Mouse (Mus musculus) stomach, postnatal 0 days (tissue): Measurements from ENCODE around the gene Kpnb1. TPM values are rescaled to one million over a fixed set of nuclear protein-coding genes. Genes with fewer than 3 reads are reported as not detected.
"Not testable (repeated sequence)": the region's sequence is repeated elsewhere in the genome, so short reads cannot be mapped to it uniquely, and the experiment has no call there.

ENCODE experiments used
- ATAC-seq: fragments of 200-750 bp; cut with Nextera tagmentation; 2 replicates; pipeline ENCODE4 v1.8.0; 2017; ENCODE audit not compliant: low FRiP score, low TSS enrichment
- DNase-seq: peaks from one replicate; pipeline ENCODE4 v3.0.0-alpha.2; 2016; ENCODE audit warnings: low spot score
- H3K27ac ChIP-seq: fragments of 300-500 bp; sonication (generic); replicated peaks from 2 replicates; pipeline ENCODE4 v1.5.1; 2014; ENCODE audit warnings: mild to moderate bottlenecking, control low read depth
- H3K27me3 ChIP-seq: fragments of 300-500 bp; sonication (generic); 2 replicates; pipeline ENCODE4 v1.6.1; 2014; ENCODE audit warnings: low read length; ENCODE audit not compliant: control insufficient read depth, insufficient read depth
- H3K36me3 ChIP-seq: fragments of 300-500 bp; sonication (generic); 2 replicates; pipeline ENCODE4 v1.6.1; 2014; ENCODE audit warnings: low read length, mixed read lengths; ENCODE audit not compliant: control insufficient read depth, insufficient read depth
- H3K4me1 ChIP-seq: fragments of 300-500 bp; sonication (generic); replicated peaks from 2 replicates; pipeline ENCODE4 v1.6.1; 2014; ENCODE audit warnings: antibody characterized with exemption; ENCODE audit not compliant: control insufficient read depth, insufficient read depth
- H3K4me2 ChIP-seq: fragments of 300-500 bp; sonication (generic); replicated peaks from 2 replicates; pipeline ENCODE4 v1.6.1; 2014; ENCODE audit warnings: low read depth, mild to moderate bottlenecking, control low read depth, moderate library complexity
- H3K4me3 ChIP-seq: fragments of 300-500 bp; sonication (generic); 2 replicates; pipeline ENCODE4 v1.5.1; 2014; ENCODE audit warnings: low read depth, low read length, control low read depth
- H3K9ac ChIP-seq: fragments of 300-500 bp; sonication (generic); 2 replicates; pipeline ENCODE4 v1.6.1; 2014; ENCODE audit warnings: mild to moderate bottlenecking, low read length, control low read depth, mixed read lengths
- H3K9me3 ChIP-seq: fragments of 300-500 bp; sonication (generic); 2 replicates; pipeline ENCODE4 v1.6.1; 2016; ENCODE audit warnings: low read length; ENCODE audit not compliant: control insufficient read depth
- CTCF ChIP-seq: IDR thresholded peaks from 2 replicates; pipeline ENCODE4 v1.5.1; 2016; ENCODE audit warnings: antibody characterized with exemption, low read depth, mild to moderate bottlenecking, moderate library complexity
- EP300 ChIP-seq: optimal IDR thresholded peaks from 2 replicates; pipeline ENCODE3; 2016; ENCODE audit warnings: antibody characterized with exemption
- WGBS: fragments of 180-500 bp; shearing (Covaris S2); extraction: QIAGEN DNeasy Blood & Tissue Kit; methylation state at CpG from one replicate; pipeline ENCODE4 v1.1.7; 2014; 5-methylcytosine and 5-hydroxymethylcytosine counted together
- polyA plus RNA-seq: library from polyadenylated mRNA; unstranded; fragments of >200 nt; fragmentation: Nextera tagmentation; extraction: Ambion mirVana; gene quantifications from 2 replicates; pipeline ENCODE4 v1.2.1, GENCODE M21; 2015

The Kpnb1 gene
- polyA plus RNA-seq, 1 experiment from 2014 or later = 19.2 TPM

DNA sequence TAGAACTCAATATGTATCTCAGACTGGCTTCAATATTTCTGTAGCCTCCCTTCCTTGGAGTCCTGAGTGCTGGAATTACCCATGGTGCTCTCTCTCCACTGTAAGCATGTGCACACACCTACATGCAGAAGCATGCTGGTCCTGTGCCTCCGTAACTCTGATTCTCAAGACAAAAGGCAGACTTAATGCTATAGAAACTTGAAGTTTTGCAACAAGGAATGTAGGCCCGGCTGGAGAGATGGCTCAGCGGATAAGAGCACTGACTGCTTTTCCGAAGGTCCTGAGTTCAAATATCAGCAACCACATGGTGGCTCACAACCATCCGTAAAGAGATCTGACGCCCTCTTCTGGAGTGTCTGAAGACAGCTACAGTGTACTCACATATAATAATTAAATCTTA, 2.0 kb upstream of the Kpnb1 start:
- not testable (repeated sequence) for H3K36me3 ChIP-seq, H3K4me1 ChIP-seq, H3K27me3 ChIP-seq, DNase-seq, H3K9ac ChIP-seq, H3K9me3 ChIP-seq, H3K27ac ChIP-seq, ATAC-seq, H3K4me3 ChIP-seq, H3K4me2 ChIP-seq
- 73% methylated on average over 6 of the region's 6 CpGs for WGBS
- peak; percentile 17; the same call in 1 of the 2 replicates for TF ChIP-seq CTCF

DNA sequence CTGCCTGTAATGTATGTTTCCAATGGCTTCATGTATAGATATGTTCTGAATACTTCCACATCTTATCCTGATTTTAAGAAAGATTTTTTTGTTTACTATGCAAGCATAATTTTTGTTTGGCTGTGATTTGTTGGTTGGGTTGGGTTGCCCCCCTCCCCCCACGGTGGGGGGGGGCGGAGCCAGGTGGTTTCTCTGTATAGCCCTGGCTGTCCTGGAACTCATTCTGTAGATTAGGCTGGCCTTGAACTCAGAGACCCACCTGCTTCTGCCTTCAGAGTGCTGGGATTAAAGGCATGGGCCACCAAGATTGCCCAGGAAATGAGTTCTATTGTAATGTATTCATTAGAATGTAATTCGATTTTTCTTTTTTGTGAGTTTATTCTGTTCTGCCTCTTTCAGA, 1.6 kb upstream of the Kpnb1 start:
- H3K4me3 ChIP-seq = no peak overlapping the region
- H3K27ac ChIP-seq = no peak overlapping the region
- 37% methylated on average over 3 of the region's 3 CpGs for WGBS
- no peaks in the 10 kb centered on the region for H3K9me3 ChIP-seq
- H3K4me1 ChIP-seq = no peaks in the 10 kb centered on the region
- no peak overlapping the region; the same call in 1 of the 2 replicates for H3K4me2 ChIP-seq
- no peak overlapping the region for H3K9ac ChIP-seq
- H3K27me3 ChIP-seq = no peaks in the 10 kb centered on the region
- no peak for TF ChIP-seq EP300
- TF ChIP-seq CTCF = no peak
- DNase-seq (no peak), ATAC-seq (no peak)
- no peaks in the 10 kb centered on the region for H3K36me3 ChIP-seq

DNA sequence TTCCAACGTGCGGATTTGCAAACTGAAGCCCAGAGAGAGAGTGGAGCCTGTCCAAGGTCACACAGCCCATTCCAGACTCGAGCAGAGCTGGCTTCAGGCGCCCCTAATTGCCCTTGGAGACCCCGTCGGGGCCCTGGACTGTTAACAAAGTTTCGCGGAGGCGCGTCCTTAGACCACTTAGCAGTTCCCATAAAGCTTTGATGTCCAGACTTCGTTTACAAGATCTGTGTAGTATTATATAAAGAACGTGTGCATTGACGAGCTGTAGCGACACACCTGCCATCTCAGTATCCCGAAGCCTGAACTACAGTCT, 918 bp upstream of the Kpnb1 start:
- no peaks in the 10 kb centered on the region for H3K4me1 ChIP-seq
- ATAC-seq (no peak), DNase-seq (no peak)
- peak overlapping the region; percentile 70 for H3K4me2 ChIP-seq
- under 1% methylated on average over 15 of the region's 15 CpGs for WGBS
- no peaks in the 10 kb centered on the region for H3K9me3 ChIP-seq
- H3K4me3 ChIP-seq = peak overlapping the region; percentile 58
- peak overlapping the region; percentile 93 for H3K27ac ChIP-seq
- H3K9ac ChIP-seq = peak overlapping the region; percentile 62
- no peaks in the 10 kb centered on the region for H3K36me3 ChIP-seq
- TF ChIP-seq CTCF (no peak), EP300 (peak; percentile 63)
- no peaks in the 10 kb centered on the region for H3K27me3 ChIP-seq

DNA sequence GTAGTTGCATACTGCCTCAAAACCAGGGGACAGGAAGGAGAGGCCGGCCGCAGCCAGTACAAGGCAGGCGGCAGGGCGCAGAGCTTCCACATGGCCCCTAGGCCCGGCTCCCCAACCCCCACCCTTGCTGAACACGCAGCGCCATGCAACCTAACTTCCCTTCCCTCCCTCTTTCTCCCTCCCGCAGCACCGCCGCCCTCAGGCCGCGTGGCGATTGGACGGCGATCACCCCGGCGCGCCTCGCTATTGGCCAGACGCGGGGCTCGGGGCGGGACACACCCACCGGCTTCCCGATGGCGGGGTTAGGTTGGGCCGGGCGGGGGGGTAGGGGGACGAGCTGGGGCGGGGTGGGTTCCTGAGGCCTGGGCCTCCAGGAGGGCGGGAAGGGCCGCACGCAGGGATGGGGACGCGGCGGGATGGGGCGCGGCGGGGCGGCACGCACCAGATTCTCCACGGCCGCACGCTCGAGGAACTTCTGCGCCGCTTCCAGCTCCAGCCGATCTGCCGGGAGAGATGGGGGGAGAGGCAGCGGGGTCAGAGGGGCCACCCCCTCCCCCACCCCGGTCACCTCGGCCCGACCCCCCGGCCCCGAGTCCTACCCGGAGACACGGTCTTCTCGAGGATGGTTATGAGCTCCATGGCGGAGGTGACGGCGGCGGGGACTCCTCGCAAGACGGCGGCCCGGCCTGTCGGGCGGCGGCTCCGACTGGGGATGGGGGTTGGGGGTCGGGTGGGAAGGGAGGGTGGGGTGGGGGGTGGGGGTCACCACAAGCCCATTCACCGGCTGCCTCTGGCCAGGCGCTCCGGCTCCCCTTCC, 526 bp downstream of the Kpnb1 start:
- Histone ChIP-seq H3K36me3 (peaks cover 9% of the 10 kb centered on the region; the same call in 1 of the 2 replicates), H3K9me3 (no peaks in the 10 kb centered on the region), H3K27me3 (no peaks in the 10 kb centered on the region), H3K9ac (peak overlapping the region; percentile 83), H3K27ac (peak overlapping the region; percentile 96), H3K4me3 (peak overlapping the region; percentile 86), H3K4me2 (peak overlapping the region; percentile 77), H3K4me1 (no peaks in the 10 kb centered on the region)
- TF ChIP-seq CTCF (0 out of 2 replicates have a peak, but pooled peaks have one; percentile 33), EP300 (peak; percentile 37)
- peak; percentile 99 for DNase-seq
- peak; percentile 77 for ATAC-seq
- under 1% methylated on average over 43 of the region's 74 CpGs for WGBS

GRCm38 (mm10) chr11:97185704-97186614, 1.7 kb downstream of the Kpnb1 start:
- H3K27ac ChIP-seq = no peak overlapping the region

More at GRCm38 (mm10) chr11:97185704-97186614, 1.7 kb downstream of the Kpnb1 start:
- H3K27me3 ChIP-seq = no peaks in the 10 kb centered on the region
- H3K9me3 ChIP-seq = no peaks in the 10 kb centered on the region
- DNase-seq (no peak), ATAC-seq (no peak)
- H3K36me3 ChIP-seq = peaks cover 17% of the 10 kb centered on the region
- H3K9ac ChIP-seq = no peak overlapping the region
- peak overlapping the region; percentile 77 for H3K4me2 ChIP-seq
- H3K4me1 ChIP-seq = no peaks in the 10 kb centered on the region
- no peak for TF ChIP-seq EP300
- no peak for TF ChIP-seq CTCF
- WGBS = 48% methylated on average over 5 of the region's 5 CpGs
- peak overlapping the region; percentile 86; the same call in 1 of the 2 replicates for H3K4me3 ChIP-seq
